Mouse (Mus musculus) T-cell, adult 2 months (primary cell): ENCODE results near the gene Rufy3.
"Not testable (repeated sequence)": the region's sequence is repeated elsewhere in the genome, so short reads cannot be mapped to it uniquely, and the experiment has no call there.

Experiments used
- DNase-seq: peaks from one replicate; pipeline ENCODE4 v3.0.0; 2022; ENCODE audit warnings: low spot score

Rufy3 gene

GRCm38 (mm10) chr5:88564501-88565147, at the start of gene Rufy3:
Gene Rufy3, plus strand, starts transcription at chr5:88565040.
- DNase-seq = peak; percentile 69

- peak; percentile 25 for DNase-seq
Measured at GRCm38 (mm10) chr5:88519232-88519631, 45.6 kb upstream of the Rufy3 start.

GRCm38 (mm10) chr5:88527657-88528056, 37.2 kb upstream of the Rufy3 start, which contains the start of gene Jchain:
Gene Jchain, minus strand, starts transcription at chr5:88527891.
- no peak for DNase-seq

- no peak for DNase-seq
Measured at GRCm38 (mm10) chr5:88530908-88531307, 33.9 kb upstream of the Rufy3 start.

GRCm38 (mm10) chr5:88534697-88535096, 30.1 kb upstream of the Rufy3 start:
- no peak for DNase-seq

- DNase-seq = no peak
Measured at GRCm38 (mm10) chr5:88540845-88541244, 24.0 kb upstream of the Rufy3 start.

GRCm38 (mm10) chr5:88542651-88543282, 22.1 kb upstream of the Rufy3 start:
- peak; percentile 37 for DNase-seq

GRCm38 (mm10) chr5:88544411-88544810, 20.4 kb upstream of the Rufy3 start:
- DNase-seq = not testable (repeated sequence)

GRCm38 (mm10) chr5:88545536-88545935, 19.3 kb upstream of the Rufy3 start:
- no peak for DNase-seq

- DNase-seq = no peak
Measured at GRCm38 (mm10) chr5:88553271-88554085, 11.4 kb upstream of the Rufy3 start.

GRCm38 (mm10) chr5:88554086-88554886, 10.6 kb upstream of the Rufy3 start, which contains the start of gene Utp3:
Gene Utp3, plus strand, starts transcription at chr5:88554462.
- peak; percentile 93 for DNase-seq

GRCm38 (mm10) chr5:88558991-88559390, 5.8 kb upstream of the Rufy3 start:
- DNase-seq = no peak

- no peak for DNase-seq
Measured at GRCm38 (mm10) chr5:88561080-88561814, 3.6 kb upstream of the Rufy3 start.

GRCm38 (mm10) chr5:88562863-88563780, 1.7 kb upstream of the Rufy3 start:
- DNase-seq = no peak

- peak; percentile 29 for DNase-seq
Measured at GRCm38 (mm10) chr5:88565148-88566033, 551 bp downstream of the Rufy3 start.

- no peak for DNase-seq
Measured at GRCm38 (mm10) chr5:88566034-88566841, 1.4 kb downstream of the Rufy3 start.

- DNase-seq = no peak
Measured at GRCm38 (mm10) chr5:88569541-88569940, 4.7 kb downstream of the Rufy3 start.

GRCm38 (mm10) chr5:88574829-88575228, 10.0 kb downstream of the Rufy3 start:
- no peak for DNase-seq
